Mouse (Mus musculus) kidney, postnatal 36 days (tissue): ENCODE measurements at regions not wholly inside any gene's neighbourhood (a gene's known extent, or its start where the extent isn't known, plus 50 kb on each side); places are given as distances from the start of the nearest gene placed in this dataset.

Source experiments
- DNase-seq, 2 experiments: peaks; one replicate each; pipeline ENCODE4 v3.0.0; 2021 to 2022; ENCODE audit warnings: mixed read lengths in 2 of 2

GRCm38 (mm10) chr8:80422190-80422589, 71.4 kb upstream of the Gypa start:
- no peak for DNase-seq

GRCm38 (mm10) chr8:80416121-80416520, 77.5 kb upstream of the Gypa start:
- no peak for DNase-seq

GRCm38 (mm10) chr8:80399594-80400207, 93.9 kb upstream of the Gypa start:
- no peak for DNase-seq

GRCm38 (mm10) chr8:80395010-80395409, 98.6 kb upstream of the Gypa start:
- DNase-seq, result no peak

- no peak for DNase-seq
Observed at GRCm38 (mm10) chr8:80393111-80393510, 100.5 kb upstream of the Gypa start.

- DNase-seq, result no peak
Observed at GRCm38 (mm10) chr8:80369221-80369620, 124.4 kb upstream of the Gypa start.

- DNase-seq, result no peak
Observed at GRCm38 (mm10) chr8:80364059-80364458, 129.5 kb upstream of the Gypa start.

GRCm38 (mm10) chr8:80343299-80343698, 150.3 kb upstream of the Gypa start:
- DNase-seq, result no peak

GRCm38 (mm10) chr8:80337872-80338271, 155.7 kb upstream of the Gypa start:
- no peak for DNase-seq

- no peak for DNase-seq
Observed at GRCm38 (mm10) chr8:80328676-80329075, 164.9 kb upstream of the Gypa start.

GRCm38 (mm10) chr8:80325859-80326258, 167.7 kb upstream of the Gypa start:
- no peak for DNase-seq

GRCm38 (mm10) chr8:80325132-80325531, 168.4 kb upstream of the Gypa start:
- no peak for DNase-seq

- DNase-seq, result no peak
Observed at GRCm38 (mm10) chr8:80318231-80318870, 175.2 kb upstream of the Gypa start.

GRCm38 (mm10) chr8:80315371-80315770, 178.2 kb upstream of the Gypa start:
- peak in 1 of 2 experiments; percentile 45 for DNase-seq

GRCm38 (mm10) chr8:80314826-80315225, 178.8 kb upstream of the Gypa start:
- DNase-seq, result peak; percentile 19 to 24

- peak in 1 of 2 experiments; percentile 3 for DNase-seq
Observed at GRCm38 (mm10) chr8:80313883-80314635, 179.5 kb upstream of the Gypa start.

- DNase-seq, result no peak
Observed at GRCm38 (mm10) chr8:80307761-80308160, 185.8 kb upstream of the Gypa start.

- no peak for DNase-seq
Observed at GRCm38 (mm10) chr8:80298596-80298995, 195.0 kb upstream of the Gypa start.

- no peak for DNase-seq
Observed at GRCm38 (mm10) chr8:80290311-80290710, 203.3 kb upstream of the Gypa start.

- no peak for DNase-seq
Observed at GRCm38 (mm10) chr8:80289282-80289681, 204.3 kb upstream of the Gypa start.

GRCm38 (mm10) chr8:80268910-80269460, 211.2 kb upstream of the Hhip start:
- no peak for DNase-seq

GRCm38 (mm10) chr8:80264915-80265314, 207.1 kb upstream of the Hhip start:
- DNase-seq, result no peak

- DNase-seq, result no peak
Observed at GRCm38 (mm10) chr8:80263468-80263945, 205.7 kb upstream of the Hhip start.

- no peak for DNase-seq
Observed at GRCm38 (mm10) chr8:80262911-80263310, 205.1 kb upstream of the Hhip start.
